Mouse (Mus musculus) B cell, adult 67 days (primary cell): Measurements from ENCODE around the gene Olfr466. TPM values are rescaled to one million over a fixed set of nuclear protein-coding genes. Genes with fewer than 3 reads are reported as not detected.

Experiments used
- total RNA-seq, 2 experiments: library from RNA; stranded (reverse); gene quantifications; 4 replicates each; pipeline ENCODE4 v1.2.4; 2023

Gene Olfr466
- not detected for total RNA-seq

GRCm38 (mm10) chr13:65149940-65150339 is at the start of gene Olfr466:
TSS of gene Olfr466 (plus strand) at chr13:65150240.

GRCm38 (mm10) chr13:65112459-65113110 is 37.5 kb upstream of the Olfr466 start, which contains the start of gene Mfsd14b:
TSS of gene Mfsd14b (minus strand) at chr13:65112975.

GRCm38 (mm10) chr13:65137789-65138188 is 12.3 kb upstream of the Olfr466 start, which contains the start of gene Olfr465-ps1:
TSS of gene Olfr465-ps1 (plus strand) at chr13:65138089.

Other genes starting within 250 kb of the Olfr466 start
- not detected for gene Cntnap3, start 246.3 kb upstream of the Olfr466 start, total RNA-seq
- not detected for gene Spata31, start 232.8 kb upstream of the Olfr466 start, total RNA-seq
- gene Spata31d1c, start 117.2 kb upstream of the Olfr466 start, total RNA-seq, result not detected
- not detected for gene Prss47, start 97.5 kb upstream of the Olfr466 start, total RNA-seq
- gene Mfsd14b, start 37.3 kb upstream of the Olfr466 start, total RNA-seq, result 10 to 100 TPM; 56.2 to 60.0 TPM
- gene Olfr465-ps1, start 12.2 kb upstream of the Olfr466 start, total RNA-seq, result not detected
- gene Nlrp4f, start 55.7 kb downstream of the Olfr466 start, total RNA-seq, result not detected
- under 1 TPM in 1 of 2 experiments, not detected in 1; 0.47 TPM for gene Gm10775, start 109.3 kb downstream of the Olfr466 start, total RNA-seq
- 10 to 100 TPM; 48.0 to 48.5 TPM for gene Zfp369, start 128.6 kb downstream of the Olfr466 start, total RNA-seq